Mouse (Mus musculus) heart, embryonic 13.5 days (tissue): ENCODE measurements at regions not wholly inside any gene's neighbourhood (a gene's known extent, or its start where the extent isn't known, plus 50 kb on each side); places are given as distances from the start of the nearest gene placed in this dataset.

Source experiments
- ATAC-seq: fragments of 200-750 bp; cut with Nextera tagmentation; 2 replicates; pipeline ENCODE4 v1.8.0; 2017; ENCODE audit warnings: moderate TSS enrichment; ENCODE audit not compliant: insufficient number of reproducible peaks, low FRiP score, low TSS enrichment; ENCODE audit errors: extremely low read depth
- H3K27ac ChIP-seq: fragments of 300-500 bp; sonication (generic); replicated peaks from 2 replicates; pipeline ENCODE4 v1.5.1; 2015; ENCODE audit warnings: moderate library complexity, mild to moderate bottlenecking, inconsistent platforms
- H3K27me3 ChIP-seq: fragments of 300-500 bp; sonication (generic); replicated peaks from 2 replicates; pipeline ENCODE4 v1.6.1; 2015; ENCODE audit warnings: mild to moderate bottlenecking, inconsistent platforms
- H3K36me3 ChIP-seq: fragments of 300-500 bp; sonication (generic); 2 replicates; pipeline ENCODE4 v1.6.1; 2015; ENCODE audit warnings: mild to moderate bottlenecking, inconsistent platforms
- H3K4me1 ChIP-seq: fragments of 300-500 bp; sonication (generic); 2 replicates; pipeline ENCODE4 v1.6.1; 2015; ENCODE audit warnings: inconsistent platforms
- H3K4me2 ChIP-seq: fragments of 300-500 bp; sonication (generic); 2 replicates; pipeline ENCODE4 v1.6.1; 2015; ENCODE audit warnings: inconsistent platforms, mild to moderate bottlenecking, moderate library complexity
- H3K4me3 ChIP-seq: fragments of 300-500 bp; sonication (generic); 2 replicates; pipeline ENCODE4 v1.5.1; 2015; ENCODE audit warnings: moderate library complexity, mild to moderate bottlenecking, inconsistent platforms
- H3K9ac ChIP-seq: fragments of 300-500 bp; sonication (generic); 2 replicates; pipeline ENCODE4 v1.6.1; 2015; ENCODE audit warnings: inconsistent platforms, mild to moderate bottlenecking, moderate library complexity
- H3K9me3 ChIP-seq: fragments of 300-500 bp; sonication (generic); 2 replicates; pipeline ENCODE4 v1.6.1; 2016; ENCODE audit warnings: inconsistent platforms
- WGBS: fragments of 180-500 bp; shearing (Covaris S2); methylation state at CpG from one replicate; pipeline ENCODE4 v1.1.7; 2015; ENCODE audit warnings: mixed read lengths; 5-methylcytosine and 5-hydroxymethylcytosine counted together

- ATAC-seq = no peak
- H3K27ac ChIP-seq = no peak overlapping the region
- H3K4me2 ChIP-seq = no peak overlapping the region
- H3K9ac ChIP-seq = no peak overlapping the region
- 67% methylated on average over 1 of the region's 1 CpGs for WGBS
- H3K9me3 ChIP-seq = no peaks in the 10 kb centered on the region
- no peak overlapping the region for H3K4me3 ChIP-seq
- H3K4me1 ChIP-seq = 0 out of 2 replicates have a peak, but pooled peaks cover 3% of the 10 kb centered on the region
- no peaks in the 10 kb centered on the region for H3K27me3 ChIP-seq
- H3K36me3 ChIP-seq = no peaks in the 10 kb centered on the region
Measured at GRCm38 (mm10) chr9:33533101-33533810, 897.2 kb downstream of the Ets1 start.

GRCm38 (mm10) chr9:33543301-33543700 is 907.3 kb downstream of the Ets1 start:
- H3K36me3 ChIP-seq = no peaks in the 10 kb centered on the region
- no peaks in the 10 kb centered on the region for H3K9me3 ChIP-seq
- WGBS = 44% methylated on average over 5 of the region's 5 CpGs
- H3K4me3 ChIP-seq = no peak overlapping the region
- ATAC-seq = no peak
- no peak overlapping the region for H3K9ac ChIP-seq
- no peak overlapping the region for H3K4me2 ChIP-seq
- no peaks in the 10 kb centered on the region for H3K4me1 ChIP-seq
- no peak overlapping the region for H3K27ac ChIP-seq
- H3K27me3 ChIP-seq = no peaks in the 10 kb centered on the region

- no peak for ATAC-seq
- Histone ChIP-seq H3K27ac (no peak overlapping the region), H3K27me3 (no peaks in the 10 kb centered on the region), H3K4me3 (no peak overlapping the region), H3K4me2 (no peak overlapping the region), H3K9me3 (no peaks in the 10 kb centered on the region), H3K4me1 (no peaks in the 10 kb centered on the region), H3K36me3 (no peaks in the 10 kb centered on the region), H3K9ac (no peak overlapping the region)
- WGBS = 66% methylated on average over 4 of the region's 4 CpGs
Measured at GRCm38 (mm10) chr9:33546126-33546737, 910.2 kb downstream of the Ets1 start.

GRCm38 (mm10) chr9:33549395-33549794 is 913.4 kb downstream of the Ets1 start:
- no peaks in the 10 kb centered on the region for H3K4me1 ChIP-seq
- no peak overlapping the region for H3K4me2 ChIP-seq
- H3K27me3 ChIP-seq = no peaks in the 10 kb centered on the region
- H3K36me3 ChIP-seq = no peaks in the 10 kb centered on the region
- no peak overlapping the region for H3K4me3 ChIP-seq
- no peak overlapping the region for H3K9ac ChIP-seq
- ATAC-seq = no peak
- no peaks in the 10 kb centered on the region for H3K9me3 ChIP-seq
- H3K27ac ChIP-seq = no peak overlapping the region
- 73% methylated on average over 5 of the region's 5 CpGs for WGBS

- ATAC-seq = no peak
- no peak overlapping the region for H3K4me3 ChIP-seq
- H3K27me3 ChIP-seq = no peaks in the 10 kb centered on the region
- no peaks in the 10 kb centered on the region for H3K9me3 ChIP-seq
- WGBS = 59% methylated on average over 2 of the region's 2 CpGs
- H3K27ac ChIP-seq = no peak overlapping the region
- H3K36me3 ChIP-seq = no peaks in the 10 kb centered on the region
- H3K4me2 ChIP-seq = no peak overlapping the region
- H3K4me1 ChIP-seq = no peaks in the 10 kb centered on the region
- H3K9ac ChIP-seq = no peak overlapping the region
Measured at GRCm38 (mm10) chr9:33571990-33572389, 913.7 kb upstream of the Kirrel3 start.

- Histone ChIP-seq H3K4me1 (no peaks in the 10 kb centered on the region), H3K27ac (no peak overlapping the region), H3K9ac (no peak overlapping the region), H3K4me3 (no peak overlapping the region), H3K4me2 (no peak overlapping the region), H3K36me3 (no peaks in the 10 kb centered on the region), H3K9me3 (no peaks in the 10 kb centered on the region), H3K27me3 (no peaks in the 10 kb centered on the region)
- whole genome bisulfite sequencing = 52% methylated on average over 1 of the region's 1 CpGs
- ATAC-seq = no peak
Measured at GRCm38 (mm10) chr9:33611511-33611910, 874.2 kb upstream of the Kirrel3 start.

- no peak overlapping the region for H3K4me2 ChIP-seq
- 56% methylated on average over 1 of the region's 1 CpGs for WGBS
Measured at GRCm38 (mm10) chr9:33624378-33624777, 861.3 kb upstream of the Kirrel3 start.

GRCm38 (mm10) chr9:33629731-33630473 is 855.8 kb upstream of the Kirrel3 start:
- no peaks in the 10 kb centered on the region for H3K9me3 ChIP-seq
- WGBS = 68% methylated on average over 6 of the region's 6 CpGs
- ATAC-seq = no peak
- no peak overlapping the region for H3K4me3 ChIP-seq
- no peak overlapping the region for H3K9ac ChIP-seq
- H3K4me2 ChIP-seq = no peak overlapping the region
- no peaks in the 10 kb centered on the region for H3K27me3 ChIP-seq
- H3K27ac ChIP-seq = no peak overlapping the region
- no peaks in the 10 kb centered on the region for H3K36me3 ChIP-seq
- H3K4me1 ChIP-seq = no peaks in the 10 kb centered on the region

More at GRCm38 (mm10) chr9:33624378-33624777, 861.3 kb upstream of the Kirrel3 start:
- H3K36me3 ChIP-seq = no peaks in the 10 kb centered on the region
- no peak overlapping the region for H3K9ac ChIP-seq
- ATAC-seq = no peak
- H3K27me3 ChIP-seq = no peaks in the 10 kb centered on the region
- H3K27ac ChIP-seq = no peak overlapping the region
- no peaks in the 10 kb centered on the region for H3K4me1 ChIP-seq
- no peaks in the 10 kb centered on the region for H3K9me3 ChIP-seq
- H3K4me3 ChIP-seq = no peak overlapping the region

- Histone ChIP-seq H3K9me3 (no peaks in the 10 kb centered on the region), H3K4me3 (no peak overlapping the region)
- 75% methylated on average over 5 of the region's 5 CpGs for WGBS
Measured at GRCm38 (mm10) chr9:33662978-33663377, 822.7 kb upstream of the Kirrel3 start.

GRCm38 (mm10) chr9:33681129-33681528 is 804.6 kb upstream of the Kirrel3 start:
- WGBS = 70% methylated on average over 1 of the region's 1 CpGs
- Histone ChIP-seq H3K36me3 (no peaks in the 10 kb centered on the region), H3K27ac (no peak overlapping the region), H3K9me3 (no peaks in the 10 kb centered on the region), H3K9ac (no peak overlapping the region), H3K4me3 (no peak overlapping the region), H3K4me2 (no peak overlapping the region), H3K27me3 (no peaks in the 10 kb centered on the region), H3K4me1 (no peaks in the 10 kb centered on the region)
- ATAC-seq = no peak

More at GRCm38 (mm10) chr9:33662978-33663377, 822.7 kb upstream of the Kirrel3 start:
- no peak for ATAC-seq
- Histone ChIP-seq H3K4me2 (no peak overlapping the region), H3K27me3 (no peaks in the 10 kb centered on the region), H3K27ac (no peak overlapping the region), H3K4me1 (no peaks in the 10 kb centered on the region), H3K9ac (no peak overlapping the region), H3K36me3 (no peaks in the 10 kb centered on the region)

GRCm38 (mm10) chr9:33691731-33692130 is 794.0 kb upstream of the Kirrel3 start:
- H3K9ac ChIP-seq = no peak overlapping the region
- no peaks in the 10 kb centered on the region for H3K36me3 ChIP-seq
- H3K4me3 ChIP-seq = no peak overlapping the region
- H3K4me2 ChIP-seq = no peak overlapping the region
- H3K9me3 ChIP-seq = no peaks in the 10 kb centered on the region
- ATAC-seq = no peak
- WGBS = 72% methylated on average over 4 of the region's 4 CpGs
- no peak overlapping the region for H3K27ac ChIP-seq
- H3K27me3 ChIP-seq = no peaks in the 10 kb centered on the region
- no peaks in the 10 kb centered on the region for H3K4me1 ChIP-seq
